Mouse (Mus musculus) 416B (cell line): Measurements from ENCODE around the gene Arhgef12.
"Not testable (repeated sequence)": the region's sequence is repeated elsewhere in the genome, so short reads cannot be mapped to it uniquely, and the experiment has no call there.

Experiments
- DNase-seq: peaks from one replicate; pipeline ENCODE4 v3.0.0; 2011; ENCODE audit warnings: low read depth

The Arhgef12 gene

GRCm38 (mm10) chr9:43000595-43001250, 106.3 kb downstream of the Arhgef12 start:
- DNase-seq: no peak

GRCm38 (mm10) chr9:43000070-43000469, 107.0 kb downstream of the Arhgef12 start:
- DNase-seq: peak; percentile 74

GRCm38 (mm10) chr9:42997526-42997925, 109.5 kb downstream of the Arhgef12 start:
- DNase-seq: no peak

GRCm38 (mm10) chr9:42995298-42995697, 111.7 kb downstream of the Arhgef12 start:
- DNase-seq: peak; percentile 45

GRCm38 (mm10) chr9:42994708-42995107, 112.3 kb downstream of the Arhgef12 start:
- no peak for DNase-seq

- DNase-seq: peak; percentile 63
These were observed 113.4 kb downstream of the Arhgef12 start for GRCm38 (mm10) chr9:42993659-42994058.

- no peak for DNase-seq
These were observed 119.1 kb downstream of the Arhgef12 start for GRCm38 (mm10) chr9:42987988-42988387.

GRCm38 (mm10) chr9:42968894-42969521, 138.0 kb downstream of the Arhgef12 start:
- no peak for DNase-seq

- DNase-seq: no peak
These were observed 139.3 kb downstream of the Arhgef12 start for GRCm38 (mm10) chr9:42967731-42968130.

GRCm38 (mm10) chr9:42964809-42965208, 142.2 kb downstream of the Arhgef12 start:
- not testable (repeated sequence) for DNase-seq

GRCm38 (mm10) chr9:42964366-42964765, 142.7 kb downstream of the Arhgef12 start:
- no peak for DNase-seq

- no peak for DNase-seq
These were observed 144.5 kb downstream of the Arhgef12 start for GRCm38 (mm10) chr9:42962506-42962905.

- no peak for DNase-seq
These were observed 148.6 kb downstream of the Arhgef12 start for GRCm38 (mm10) chr9:42958401-42958800.

- no peak for DNase-seq
These were observed 158.7 kb downstream of the Arhgef12 start for GRCm38 (mm10) chr9:42948381-42948780.

- no peak for DNase-seq
These were observed 161.9 kb downstream of the Arhgef12 start for GRCm38 (mm10) chr9:42945174-42945573.

GRCm38 (mm10) chr9:42944536-42945006, 162.5 kb downstream of the Arhgef12 start:
- no peak for DNase-seq

GRCm38 (mm10) chr9:42943781-42944535, 163.1 kb downstream of the Arhgef12 start, which contains the start of gene Grik4:
Gene Grik4 (minus strand): TSS chr9:42944493.
- no peak for DNase-seq

GRCm38 (mm10) chr9:42943057-42943529, 163.9 kb downstream of the Arhgef12 start:
- DNase-seq: no peak

- DNase-seq: no peak
These were observed 164.9 kb downstream of the Arhgef12 start for GRCm38 (mm10) chr9:42942148-42942547.

- no peak for DNase-seq
These were observed 174.9 kb downstream of the Arhgef12 start for GRCm38 (mm10) chr9:42932146-42932545.

- no peak for DNase-seq
These were observed 179.5 kb downstream of the Arhgef12 start for GRCm38 (mm10) chr9:42927498-42927897.

- no peak for DNase-seq
These were observed 180.5 kb downstream of the Arhgef12 start for GRCm38 (mm10) chr9:42926564-42926963.

- DNase-seq: no peak
These were observed 185.2 kb downstream of the Arhgef12 start for GRCm38 (mm10) chr9:42921830-42922229.
